Mouse (Mus musculus) liver, embryonic 11.5 days (tissue): ENCODE measurements around the gene Atf5. TPM values are rescaled to one million over a fixed set of nuclear protein-coding genes. Genes with fewer than 3 reads are reported as not detected.

Experiments
- ATAC-seq: fragments of 200-750 bp; cut with Nextera tagmentation; replicated peaks from 2 replicates; pipeline ENCODE4 v1.8.0; 2017; ENCODE audit warnings: moderate number of reproducible peaks, mild to moderate bottlenecking, moderate TSS enrichment, moderate library complexity; ENCODE audit not compliant: low FRiP score
- DNase-seq: peaks from one replicate; pipeline ENCODE4 v3.0.0-alpha.2; 2017; ENCODE audit warnings: low spot score
- H3K27ac ChIP-seq: fragments of 300-500 bp; sonication (generic); 2 replicates; pipeline ENCODE4 v1.5.1; 2014; ENCODE audit warnings: mild to moderate bottlenecking, low read depth, low read length, control low read depth
- H3K27me3 ChIP-seq: fragments of 300-500 bp; sonication (generic); replicated peaks from 2 replicates; pipeline ENCODE4 v1.6.1; 2014; ENCODE audit warnings: low read length, mixed read lengths; ENCODE audit not compliant: control insufficient read depth, insufficient read depth
- H3K36me3 ChIP-seq: fragments of 300-500 bp; sonication (generic); 2 replicates; pipeline ENCODE4 v1.6.1; 2014; ENCODE audit warnings: mild to moderate bottlenecking, low read length, moderate library complexity, mixed read lengths; ENCODE audit not compliant: control insufficient read depth, insufficient read depth
- H3K4me1 ChIP-seq: fragments of 300-500 bp; sonication (generic); replicated peaks from 2 replicates; pipeline ENCODE4 v1.6.1; 2014; ENCODE audit warnings: low read length, mixed read lengths; ENCODE audit not compliant: control insufficient read depth, insufficient read depth
- H3K4me2 ChIP-seq: fragments of 300-500 bp; sonication (generic); 2 replicates; pipeline ENCODE4 v1.6.1; 2014; ENCODE audit warnings: mild to moderate bottlenecking, control low read depth, moderate library complexity
- H3K4me3 ChIP-seq: fragments of 300-500 bp; sonication (generic); 2 replicates; pipeline ENCODE4 v1.5.1; 2014; ENCODE audit warnings: low read depth, low read length, control low read depth
- H3K9ac ChIP-seq: fragments of 300-500 bp; sonication (generic); 2 replicates; pipeline ENCODE4 v1.6.1; 2014; ENCODE audit warnings: low read depth, low read length, control low read depth
- H3K9me3 ChIP-seq: fragments of 300-500 bp; sonication (generic); 2 replicates; pipeline ENCODE4 v1.6.1; 2016; ENCODE audit warnings: low read length, inconsistent platforms, mixed read lengths; ENCODE audit not compliant: control insufficient read depth
- WGBS: fragments of 180-500 bp; shearing (Covaris S2); extraction: QIAGEN DNeasy Blood & Tissue Kit; methylation state at CpG from one replicate; pipeline ENCODE4 v1.1.7; 2014; 5-methylcytosine and 5-hydroxymethylcytosine counted together
- polyA plus RNA-seq: library from polyadenylated mRNA; unstranded; fragments of >200 nt; fragmentation: Nextera tagmentation; extraction: Ambion mirVana; gene quantifications from 2 replicates; pipeline ENCODE4 v1.2.1, GENCODE M21; 2014

The Atf5 gene
- polyA plus RNA-seq, 1 experiment from 2014 or later = 3.9 TPM

DNA sequence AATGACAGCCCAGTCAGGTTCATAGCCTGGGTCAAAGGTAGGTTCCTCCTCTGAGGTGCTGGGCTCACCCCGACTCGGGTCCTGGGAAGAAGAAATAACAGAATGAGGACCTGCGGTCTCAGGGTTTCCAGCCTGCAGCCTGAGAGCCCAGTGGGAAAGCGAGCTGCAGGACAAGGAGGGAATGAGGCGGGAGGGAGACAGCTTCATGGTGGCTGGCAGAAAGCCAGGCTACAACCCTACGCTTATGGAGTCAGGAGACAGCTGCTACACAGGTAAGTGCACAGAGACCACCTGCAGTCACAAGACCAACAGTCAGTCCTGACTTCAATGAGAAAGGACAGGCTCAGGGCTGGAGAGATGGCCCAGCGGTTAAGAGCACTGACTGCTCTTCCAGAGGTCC lies 30.3 kb upstream of the Atf5 start:
- H3K36me3 ChIP-seq = peaks cover 33% of the 10 kb centered on the region
- no peaks in the 10 kb centered on the region for H3K27me3 ChIP-seq
- WGBS = 89% methylated on average over 7 of the region's 7 CpGs
- no peak overlapping the region for H3K27ac ChIP-seq
- H3K9ac ChIP-seq = no peak overlapping the region
- no peak for ATAC-seq
- H3K4me3 ChIP-seq = no peak overlapping the region; the same call in 1 of the 2 replicates
- no peak overlapping the region for H3K4me2 ChIP-seq
- peaks cover 17% of the 10 kb centered on the region for H3K4me1 ChIP-seq
- no peaks in the 10 kb centered on the region for H3K9me3 ChIP-seq
- DNase-seq = no peak

- no peak overlapping the region for H3K4me2 ChIP-seq
- peaks cover 14% of the 10 kb centered on the region for H3K4me1 ChIP-seq
- H3K27me3 ChIP-seq = no peaks in the 10 kb centered on the region; the same call in 1 of the 2 replicates
- ATAC-seq (no peak), DNase-seq (no peak)
- no peak overlapping the region for H3K27ac ChIP-seq
- peaks cover 37% of the 10 kb centered on the region for H3K36me3 ChIP-seq
- no peak overlapping the region for H3K9ac ChIP-seq
- H3K4me3 ChIP-seq = no peak overlapping the region
- no peaks in the 10 kb centered on the region for H3K9me3 ChIP-seq
- 90% methylated on average over 10 of the region's 10 CpGs for WGBS
These were observed 28.5 kb upstream of the Atf5 start for GRCm38 (mm10) chr7:44845006-44845405.

GRCm38 (mm10) chr7:44841825-44842463 lies 25.5 kb upstream of the Atf5 start:
- Histone ChIP-seq H3K27me3 (peaks cover 11% of the 10 kb centered on the region), H3K27ac (no peak overlapping the region), H3K4me2 (no peak overlapping the region), H3K4me1 (peaks cover 20% of the 10 kb centered on the region), H3K4me3 (no peak overlapping the region), H3K9ac (no peak overlapping the region), H3K9me3 (no peaks in the 10 kb centered on the region), H3K36me3 (peaks cover 37% of the 10 kb centered on the region)
- WGBS = 91% methylated on average over 8 of the region's 8 CpGs
- DNase-seq (no peak), ATAC-seq (no peak)

GRCm38 (mm10) chr7:44840426-44840825 lies 24.0 kb upstream of the Atf5 start:
- 50% methylated on average over 14 of the region's 14 CpGs for WGBS
- Histone ChIP-seq H3K27ac (no peak overlapping the region), H3K4me1 (peaks cover 20% of the 10 kb centered on the region), H3K27me3 (peaks cover 11% of the 10 kb centered on the region), H3K36me3 (peaks cover 24% of the 10 kb centered on the region), H3K9ac (no peak overlapping the region), H3K4me3 (no peak overlapping the region), H3K9me3 (no peaks in the 10 kb centered on the region), H3K4me2 (peak overlapping the region; percentile 76)
- no peak for DNase-seq
- ATAC-seq = no peak

- Histone ChIP-seq H3K4me3 (peak overlapping the region; percentile 43), H3K36me3 (peaks cover 22% of the 10 kb centered on the region), H3K27ac (no peak overlapping the region), H3K4me2 (peak overlapping the region; percentile 76), H3K9me3 (no peaks in the 10 kb centered on the region), H3K4me1 (peaks cover 20% of the 10 kb centered on the region), H3K27me3 (peaks cover 11% of the 10 kb centered on the region), H3K9ac (peak overlapping the region; percentile 52)
- 3% methylated on average over 58 of the region's 58 CpGs for WGBS
- ATAC-seq = peak; percentile 38; the same call in 1 of the 2 replicates
- DNase-seq = peak; percentile 68
These were observed 23.2 kb upstream of the Atf5 start for GRCm38 (mm10) chr7:44839491-44840191.

DNA sequence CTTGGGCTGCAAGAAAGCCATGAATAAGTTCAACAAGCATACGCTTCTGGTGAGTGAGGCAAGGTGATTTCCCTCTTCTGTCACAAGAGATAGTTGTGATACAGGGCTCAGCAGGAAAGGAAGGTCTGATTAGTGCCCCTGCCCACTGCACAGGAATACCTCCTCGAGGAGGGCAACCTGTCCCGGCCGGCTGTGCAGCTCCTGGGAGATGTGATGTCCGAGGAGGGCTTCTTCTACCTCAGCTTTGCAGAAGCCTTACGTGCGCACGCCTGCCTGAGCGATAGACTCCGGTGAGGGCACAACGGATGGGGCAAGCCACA lies 22.7 kb upstream of the Atf5 start:
- ATAC-seq = no peak
- Histone ChIP-seq H3K9me3 (no peaks in the 10 kb centered on the region), H3K9ac (peak overlapping the region; percentile 52), H3K27ac (no peak overlapping the region), H3K4me1 (peaks cover 20% of the 10 kb centered on the region), H3K4me2 (peak overlapping the region; percentile 76), H3K36me3 (peaks cover 22% of the 10 kb centered on the region), H3K27me3 (peaks cover 11% of the 10 kb centered on the region), H3K4me3 (peak overlapping the region; percentile 43)
- WGBS = 17% methylated on average over 11 of the region's 11 CpGs
- no peak for DNase-seq

DNA sequence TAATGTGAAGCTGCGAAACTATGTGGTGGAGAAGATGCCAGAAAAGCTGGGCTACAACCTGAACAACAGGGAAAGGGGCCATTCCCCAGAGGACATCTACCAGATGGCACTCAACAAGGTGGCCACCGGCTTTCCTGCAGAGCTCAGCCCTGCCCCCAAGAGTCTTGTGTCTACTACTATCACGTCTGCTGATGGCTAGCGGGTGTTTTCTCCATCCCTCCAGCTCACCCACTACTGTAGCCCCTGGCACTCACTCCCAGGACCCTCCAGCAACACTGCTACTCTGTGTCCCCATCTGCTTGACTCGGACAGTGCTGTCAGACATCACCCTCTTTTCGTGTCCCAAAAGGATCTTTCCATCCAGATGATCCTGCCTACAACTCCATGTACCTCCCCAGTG lies 21.6 kb upstream of the Atf5 start:
- 82% methylated on average over 6 of the region's 6 CpGs for WGBS
- H3K27me3 ChIP-seq = peaks cover 11% of the 10 kb centered on the region

DNA sequence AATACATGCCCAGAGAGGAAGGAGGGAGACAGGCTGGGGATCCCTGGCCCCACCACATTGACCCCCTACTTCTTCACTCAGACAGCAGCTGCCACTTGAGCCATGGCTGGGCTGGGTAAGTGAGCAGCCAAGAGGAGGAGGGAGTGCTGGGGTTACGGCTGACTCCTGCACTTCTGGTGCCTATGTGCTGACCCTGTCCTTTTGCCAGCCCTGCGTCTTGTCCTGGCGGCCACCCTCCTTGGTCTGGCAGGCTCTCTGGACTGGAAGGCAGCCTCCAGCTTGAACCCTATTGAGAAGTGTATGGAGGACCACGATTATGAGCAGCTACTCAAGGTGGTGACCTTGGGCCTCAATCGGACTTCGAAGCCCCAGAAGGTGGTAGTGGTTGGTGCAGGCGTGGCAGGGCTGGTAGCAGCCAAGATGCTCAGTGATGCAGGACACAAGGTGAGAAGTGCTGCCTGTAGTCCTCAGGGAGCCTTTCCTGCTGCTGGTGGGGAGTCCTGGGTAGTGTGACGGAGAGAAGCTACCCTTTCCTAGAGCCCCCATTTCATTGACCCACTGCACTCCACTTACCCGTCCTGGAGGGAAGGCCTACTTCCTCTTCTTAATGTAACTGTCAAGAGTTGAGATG lies 20.1 kb upstream of the Atf5 start:
- Histone ChIP-seq H3K9ac (no peak overlapping the region), H3K27ac (no peak overlapping the region), H3K4me1 (peaks cover 14% of the 10 kb centered on the region), H3K27me3 (peaks cover 11% of the 10 kb centered on the region), H3K9me3 (no peaks in the 10 kb centered on the region), H3K4me3 (no peak overlapping the region), H3K36me3 (peaks cover 4% of the 10 kb centered on the region; the same call in 1 of the 2 replicates), H3K4me2 (no peak overlapping the region)
- ATAC-seq = no peak
- DNase-seq = no peak
- 76% methylated on average over 9 of the region's 9 CpGs for WGBS

More for the DNA sequence above, 21.6 kb upstream of the Atf5 start:
- ATAC-seq (no peak), DNase-seq (no peak)
- H3K27ac ChIP-seq = no peak overlapping the region
- no peak overlapping the region for H3K4me3 ChIP-seq
- H3K9me3 ChIP-seq = no peaks in the 10 kb centered on the region
- no peak overlapping the region for H3K9ac ChIP-seq
- peaks cover 15% of the 10 kb centered on the region for H3K36me3 ChIP-seq
- peaks cover 17% of the 10 kb centered on the region for H3K4me1 ChIP-seq
- H3K4me2 ChIP-seq = no peak overlapping the region
